Comparison of ENCODE assay signal across 11 mouse cellular contexts in genomic region chr4:137855741-137856341, GRCm38 (mm10). TPM values are rescaled to one million over a fixed set of nuclear protein-coding genes. Genes with fewer than 3 reads are reported as not detected.
A peak's percentile ranks its signal among the peaks of the same experiment; 100 is the strongest.
DNase-seq lines count a peak whose midpoint lies in the region; ATAC-seq and TF ChIP-seq lines count a peak whose summit lies in the region.
"Had no signal": no experiment of that assay in that cellular context is flagged by ENCODE, and none has a peak within 500 bp of the region (broad histone marks: within the 10 kb centered on the region; RNA-seq: fewer than 3 reads in every experiment).

No protein-coding gene starts in this region.

- TF ChIP-seq CTCF in small intestine, adult 2 months (IDR thresholded peaks at IDR 0.05; ENCODE audit: extremely low read depth, insufficient read length, insufficient replicate concordance, low read depth, low read length): no peak

- intact Hi-C loops in heart, postnatal 10 days (cut with DNase I): no loop called here
- intact Hi-C loops in heart, postnatal 36 days (cut with DNase I): no loop called here

- H3K4me3 ChIP-seq in embryonic facial prominence, embryonic 10.5 days: no peak overlapping the region
- H3K4me3 ChIP-seq in small intestine, adult 2 months (ENCODE audit: low read depth, low read length): no peak overlapping the region
- no peak overlapping the region for H3K4me3 ChIP-seq in midbrain, embryonic 16.5 days (ENCODE audit: low read depth, low read length)
- H3K4me3 ChIP-seq: forebrain, embryonic 13.5 days had no signal

- H3K4me2 ChIP-seq in midbrain, embryonic 16.5 days (ENCODE audit: low read length): no peak overlapping the region
- H3K4me2 ChIP-seq: forebrain, embryonic 13.5 days had no signal

- no peak overlapping the region for H3K9ac ChIP-seq in midbrain, embryonic 16.5 days (ENCODE audit: low read depth, low read length)
- H3K9ac ChIP-seq: forebrain, embryonic 13.5 days had no signal

- WGBS in embryonic facial prominence, embryonic 10.5 days: 50% methylated on average over 9 of the region's 9 CpGs
- 40% methylated on average over 9 of the region's 9 CpGs for WGBS in small intestine, adult 2 months
- 63% methylated on average over 9 of the region's 9 CpGs for WGBS in midbrain, embryonic 16.5 days

- H3K27ac ChIP-seq in embryonic facial prominence, embryonic 10.5 days (replicated peaks): peak overlapping the region; percentile 45; the same call in 1 of the 2 replicates
- peak overlapping the region; percentile 54 for H3K27ac ChIP-seq in small intestine, adult 2 months (ENCODE audit: insufficient read depth, low read depth, low read length)
- no peak overlapping the region for H3K27ac ChIP-seq in midbrain, embryonic 16.5 days (ENCODE audit: low read length)
- H3K27ac ChIP-seq: forebrain, embryonic 13.5 days; macrophage had no signal

- no peaks in the 10 kb centered on the region for H3K9me3 ChIP-seq in embryonic facial prominence, embryonic 10.5 days
- H3K9me3 ChIP-seq in midbrain, embryonic 16.5 days (replicated peaks; ENCODE audit: control insufficient read depth, low read length, poor library complexity, severe bottlenecking): no peaks in the 10 kb centered on the region
- H3K9me3 ChIP-seq: forebrain, embryonic 13.5 days had no signal

- no peak for ATAC-seq in midbrain, embryonic 16.5 days
- no peak for ATAC-seq in megakaryocyte progenitor cell, adult 5-6 weeks (replicated peaks; ENCODE audit: poor library complexity)
- ATAC-seq: forebrain, embryonic 13.5 days had no signal

- H3K4me1 ChIP-seq in embryonic facial prominence, embryonic 10.5 days: peaks cover 30% of the 10 kb centered on the region
- peaks cover 51% of the 10 kb centered on the region for H3K4me1 ChIP-seq in small intestine, adult 2 months (ENCODE audit: control insufficient read depth, insufficient read depth, insufficient read length, low read length)
- no peaks in the 10 kb centered on the region for H3K4me1 ChIP-seq in midbrain, embryonic 16.5 days (ENCODE audit: control insufficient read depth, insufficient read depth, low read length)
- H3K4me1 ChIP-seq: forebrain, embryonic 13.5 days had no signal

- 0 out of 2 replicates have a peak, but pooled peaks cover 4% of the 10 kb centered on the region for H3K27me3 ChIP-seq in embryonic facial prominence, embryonic 10.5 days (replicated peaks; ENCODE audit: low read depth, poor library complexity, severe bottlenecking)
- H3K27me3 ChIP-seq in small intestine, adult 2 months (ENCODE audit: control insufficient read depth, insufficient read depth, low read length): no peaks in the 10 kb centered on the region
- no peaks in the 10 kb centered on the region for H3K27me3 ChIP-seq in midbrain, embryonic 16.5 days (ENCODE audit: control insufficient read depth, insufficient read depth, low read depth, low read length)
- H3K27me3 ChIP-seq: forebrain, embryonic 13.5 days had no signal

- H3K36me3 ChIP-seq in embryonic facial prominence, embryonic 10.5 days (replicated peaks): no peaks in the 10 kb centered on the region
- no peaks in the 10 kb centered on the region for H3K36me3 ChIP-seq in small intestine, adult 2 months (ENCODE audit: control insufficient read depth, insufficient read depth, low read length)
- no peaks in the 10 kb centered on the region for H3K36me3 ChIP-seq in midbrain, embryonic 16.5 days (ENCODE audit: control insufficient read depth, insufficient read depth, low read length)

- peak; percentile 38 to 43 for DNase-seq in heart, postnatal 10 days
- no peak for DNase-seq in heart, postnatal 36 days
- peak; percentile 30 for DNase-seq in T-cell, adult 2 months (ENCODE audit: low spot score)
- no peak for DNase-seq in embryonic facial prominence, embryonic 10.5 days (ENCODE audit: low spot score)
- no peak for DNase-seq in cerebellum, adult 9-11 months
- DNase-seq: cerebellum, postnatal 14 days had no signal

- TF ChIP-seq POLR2A in small intestine, adult 2 months (IDR thresholded peaks at IDR 0.05; ENCODE audit: low read depth, low read length): no peak

RNA-seq across cellular contexts. Expression of gene Ece1, which starts 6.2 kb away (rescaled TPM):
- total RNA-seq in heart, postnatal 10 days (2021): 100 to 1,000 TPM; 109 to 129 TPM
- total RNA-seq in heart, postnatal 36 days (2021): 100 to 1,000 TPM; 113 to 115 TPM
- 46.6 and 54.5 TPM in 2 replicates for polyA plus RNA-seq in embryonic facial prominence, embryonic 10.5 days (2016; fragmentation: Nextera tagmentation; extraction: Ambion mirVana)
- polyA plus RNA-seq in small intestine, adult 2 months (2012; rRNA removed): 27.9 and 37.7 TPM in 2 replicates
- polyA plus RNA-seq in midbrain, embryonic 16.5 days (2015; fragmentation: Nextera tagmentation; extraction: Ambion mirVana): 20.8 and 21.3 TPM in 2 replicates
- total RNA-seq in megakaryocyte progenitor cell, adult 5-6 weeks (2015): 6.2 and 7.3 TPM in 2 replicates
- 2.9 and 3.2 TPM in 2 replicates for total RNA-seq in megakaryocyte progenitor cell, adult 5-6 weeks (2017)

RNA-seq across cellular contexts. Expression of gene Alpl, which starts 59.7 kb away (rescaled TPM):
- total RNA-seq in heart, postnatal 10 days (2021): 10 to 100 TPM; 40.4 to 61.8 TPM
- 10 to 100 TPM; 29.5 to 45.6 TPM for total RNA-seq in heart, postnatal 36 days (2021)
- polyA plus RNA-seq in embryonic facial prominence, embryonic 10.5 days (2016; fragmentation: Nextera tagmentation; extraction: Ambion mirVana): 12.9 and 18.7 TPM in 2 replicates
- polyA plus RNA-seq in small intestine, adult 2 months (2012; rRNA removed): 2.5 and 2.8 TPM in 2 replicates
- 9.1 and 12.1 TPM in 2 replicates for polyA plus RNA-seq in midbrain, embryonic 16.5 days (2015; fragmentation: Nextera tagmentation; extraction: Ambion mirVana)
- total RNA-seq in megakaryocyte progenitor cell, adult 5-6 weeks (2015): not detected in 2 replicates
- total RNA-seq in megakaryocyte progenitor cell, adult 5-6 weeks (2017): not detected in 2 replicates
- polyA plus RNA-seq: macrophage had no signal

Comparison
In these comparisons a context has a peak if more than half of its experiments do, and no peak if none do; other contexts are left out.
1. DNase-seq: peak in heart, postnatal 10 days (2 of 2) and T-cell, adult 2 months (single experiment); none in heart, postnatal 36 days (0 of 2), embryonic facial prominence, embryonic 10.5 days (single experiment) and cerebellum, adult 9-11 months (single experiment).
2. RNA of gene Ece1, which starts 6.2 kb away (total RNA-seq): 109 to 129 TPM in heart, postnatal 10 days and 113 to 115 TPM in heart, postnatal 36 days; 2.9 to 7.3 TPM in megakaryocyte progenitor cell, adult 5-6 weeks; every median in the first group is over 10 times any median in the second.
3. RNA of gene Alpl, which starts 59.7 kb away (total RNA-seq): 40.4 to 61.8 TPM in heart, postnatal 10 days and 29.5 to 45.6 TPM in heart, postnatal 36 days; not detected in megakaryocyte progenitor cell, adult 5-6 weeks; every median in the first group is over 10 times any median in the second.